Mouse (Mus musculus) induced T-regulatory cell, adult 2 months (primary cell): ENCODE measurements around the gene Oat.
A peak's percentile ranks its signal among the peaks of the same experiment; 100 is the strongest.

Experiments
- DNase-seq: peaks from one replicate; pipeline ENCODE4 v3.0.0-alpha.2; 2012; ENCODE audit warnings: low read depth

Gene Oat

GRCm38 (mm10) chr7:132576116-132576650 lies at the start of gene Oat:
Oat (minus strand) TSS chr7:132576398.
- peak; percentile 99 for DNase-seq

GRCm38 (mm10) chr7:132624161-132624560 lies 48.0 kb upstream of the Oat start:
- DNase-seq = no peak

GRCm38 (mm10) chr7:132619975-132620918 lies 44.0 kb upstream of the Oat start:
- DNase-seq = no peak

DNA sequence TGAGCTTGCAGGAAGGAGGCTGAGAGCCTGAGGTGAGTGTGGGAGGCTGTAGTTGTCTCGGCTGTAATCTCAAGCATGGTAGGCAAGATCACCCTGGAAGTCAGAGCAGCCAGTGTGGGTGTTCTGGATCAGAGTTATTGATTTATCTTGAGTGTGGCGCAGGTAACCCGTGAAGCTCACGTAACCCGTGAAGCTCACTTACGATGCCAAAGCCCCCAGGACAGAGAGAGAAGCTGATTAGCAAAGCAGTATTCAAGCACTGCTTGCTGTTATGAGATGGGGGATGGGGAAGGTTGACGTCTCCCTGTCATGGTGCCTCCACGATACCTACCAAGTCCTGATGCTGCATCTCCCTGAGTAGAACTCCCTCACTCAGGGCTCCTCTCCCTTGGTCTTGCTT lies 43.4 kb upstream of the Oat start:
- DNase-seq = no peak

GRCm38 (mm10) chr7:132617021-132617564 lies 40.9 kb upstream of the Oat start:
- DNase-seq = no peak

- no peak for DNase-seq
Observed at GRCm38 (mm10) chr7:132616391-132616790, 40.2 kb upstream of the Oat start.

DNA sequence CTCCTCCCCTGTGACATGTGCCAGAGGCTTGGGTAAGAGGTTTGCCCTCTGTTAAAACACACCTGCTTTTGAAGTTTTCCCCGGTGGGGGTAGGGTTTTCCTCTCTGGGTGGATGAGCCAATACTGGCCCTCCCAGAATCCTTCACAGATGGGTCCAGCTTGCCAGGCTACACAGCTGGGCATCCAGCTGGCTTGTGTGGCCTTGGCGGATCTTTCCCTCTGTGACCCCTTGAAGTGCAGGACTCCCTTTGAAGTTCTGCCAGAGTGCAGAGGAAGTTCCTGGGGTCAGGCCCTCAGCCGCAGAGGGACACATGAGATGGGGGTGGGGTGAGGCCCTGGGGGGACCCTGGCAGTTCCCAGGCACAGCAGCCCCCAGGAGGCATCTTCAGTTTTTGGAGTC lies 39.1 kb upstream of the Oat start:
- no peak for DNase-seq

DNA sequence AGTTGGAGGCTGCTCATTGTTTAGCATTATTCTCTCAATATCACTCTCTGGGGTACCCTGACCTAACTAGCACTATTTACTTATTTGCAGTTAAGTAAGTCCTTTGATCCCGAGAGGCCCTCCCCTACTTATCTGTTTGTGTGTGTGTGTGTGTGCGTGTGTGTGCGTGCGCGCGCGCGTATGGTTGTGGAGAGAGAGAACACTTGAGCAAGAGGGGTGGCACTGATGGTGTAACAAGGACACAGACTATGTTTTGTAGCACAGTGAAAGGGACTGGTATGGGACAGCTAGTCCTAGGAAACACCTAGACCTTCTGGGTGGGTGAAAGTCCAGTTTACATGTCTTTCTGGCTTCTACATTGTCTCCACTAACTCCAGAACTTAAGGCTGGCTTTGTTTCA lies 35.3 kb upstream of the Oat start:
- peak; percentile 21 for DNase-seq

GRCm38 (mm10) chr7:132610468-132611318 lies 34.5 kb upstream of the Oat start, which contains the start of gene Lhpp:
Lhpp (plus strand) TSS chr7:132610638.
- peak; percentile 90 for DNase-seq

DNA sequence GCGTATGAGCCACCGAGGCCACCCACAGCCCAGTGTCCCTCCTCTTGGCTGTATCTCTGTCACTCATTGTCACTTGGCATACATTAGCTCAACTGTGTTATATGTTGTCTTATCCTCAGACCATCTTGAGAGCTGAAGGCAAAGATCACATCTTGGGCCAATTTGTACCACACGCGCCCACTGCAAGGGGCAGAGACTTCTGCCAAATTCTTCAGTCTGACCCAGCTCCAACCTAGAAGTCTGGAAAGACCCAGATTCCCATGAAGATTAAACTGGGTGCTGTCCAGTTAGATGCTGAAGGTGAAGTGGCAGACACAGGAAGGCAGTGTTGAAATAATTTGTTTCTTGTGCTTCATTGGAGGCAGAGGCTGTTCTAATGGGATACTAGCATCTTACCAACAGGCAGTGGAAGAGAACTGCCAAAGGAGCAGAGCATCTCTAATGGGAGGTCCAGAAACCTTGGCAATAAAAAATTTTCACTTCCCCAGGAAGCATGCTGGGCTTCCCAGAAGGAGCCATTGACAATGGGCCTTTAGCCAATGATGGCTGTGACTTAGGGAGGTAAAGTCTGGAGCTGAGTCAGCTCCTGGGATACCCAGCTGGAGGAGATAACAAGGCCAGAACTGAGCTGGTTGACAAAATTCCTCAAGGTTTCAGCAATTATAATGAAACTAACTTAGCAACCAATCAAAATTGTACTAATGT lies 32.3 kb upstream of the Oat start:
- DNase-seq = no peak

GRCm38 (mm10) chr7:132605689-132606088 lies 29.5 kb upstream of the Oat start:
- DNase-seq = no peak

- no peak for DNase-seq
Observed at GRCm38 (mm10) chr7:132604720-132605119, 28.5 kb upstream of the Oat start.

DNA sequence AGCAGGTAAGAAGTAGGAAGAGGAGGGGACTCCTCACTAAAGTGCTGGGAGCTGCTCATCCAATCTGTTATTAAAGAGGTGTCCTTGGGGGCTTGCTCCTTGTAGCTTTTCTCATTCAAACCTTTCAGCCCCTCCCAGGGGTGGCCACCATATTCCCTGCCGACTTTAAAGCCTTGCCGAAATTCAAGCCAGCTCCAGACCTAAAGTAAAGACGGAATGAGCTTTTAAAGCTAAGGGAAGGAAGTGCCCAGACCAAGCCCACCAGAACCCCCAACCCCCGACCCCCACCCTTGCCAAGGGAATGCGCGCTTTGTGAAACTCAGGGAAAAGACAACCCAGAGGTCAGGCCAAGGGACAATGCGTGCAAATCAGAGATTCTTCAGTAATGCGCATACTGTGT lies 24.7 kb upstream of the Oat start:
- DNase-seq = no peak

GRCm38 (mm10) chr7:132600026-132600425 lies 23.8 kb upstream of the Oat start:
- peak; percentile 53 for DNase-seq

- no peak for DNase-seq
Observed at GRCm38 (mm10) chr7:132599071-132599975, 23.1 kb upstream of the Oat start, which contains the start of gene Nkx1-2. Nkx1-2 (minus strand) TSS chr7:132599637.

DNA sequence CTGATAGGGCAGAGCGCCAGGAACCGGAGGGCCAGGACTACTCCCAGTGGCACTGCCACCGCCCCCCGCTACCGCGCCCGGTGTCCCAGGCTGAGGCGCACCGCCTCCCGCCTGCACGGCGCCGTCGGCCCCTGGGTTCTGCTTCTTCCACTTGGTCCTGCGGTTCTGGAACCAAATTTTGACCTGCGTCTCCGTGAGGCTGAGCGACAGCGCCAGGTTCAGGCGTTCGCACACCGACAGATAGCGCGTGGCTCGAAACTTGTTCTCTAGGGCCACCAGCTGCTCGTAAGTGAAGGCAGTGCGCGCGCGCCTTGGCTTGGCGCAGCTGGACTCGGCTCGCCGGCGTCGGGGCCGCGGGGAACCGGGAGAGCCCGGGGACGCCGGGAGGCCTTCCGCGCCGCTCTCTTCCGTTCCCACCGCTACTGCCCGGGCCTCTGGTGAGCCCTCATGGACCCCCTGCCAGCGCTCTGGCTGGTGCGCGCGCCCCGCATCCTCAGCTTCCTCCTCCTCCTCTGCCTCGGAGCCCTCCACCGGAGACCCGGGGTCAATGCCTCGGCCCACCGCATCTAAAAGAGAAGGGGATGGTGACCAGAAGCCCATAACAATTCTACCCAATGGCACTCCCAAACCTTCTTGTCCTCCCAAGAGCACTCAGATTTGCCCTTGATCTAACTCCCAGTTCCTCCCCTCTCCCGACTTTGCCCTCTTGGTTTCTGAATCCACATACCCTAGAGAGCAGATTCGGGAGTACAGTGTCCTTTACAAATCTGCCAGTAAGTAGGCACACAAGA lies 21.2 kb upstream of the Oat start:
- DNase-seq = no peak

- no peak for DNase-seq
Observed at GRCm38 (mm10) chr7:132596557-132597250, 20.5 kb upstream of the Oat start.

GRCm38 (mm10) chr7:132595787-132596186 lies 19.6 kb upstream of the Oat start:
- no peak for DNase-seq

- no peak for DNase-seq
Observed at GRCm38 (mm10) chr7:132594325-132594724, 18.1 kb upstream of the Oat start.
